Mouse (Mus musculus): ENCODE measurements at regions not wholly inside any gene's neighbourhood (a gene's known extent, or its start where the extent isn't known, plus 50 kb on each side); places are given as distances from the start of the nearest gene placed in this dataset.
A peak's percentile ranks its signal among the peaks of the same experiment; 100 is the strongest.

- intact Hi-C loops (cut with DNase I), result no loop called here
- peak in 1 of 2 experiments; percentile 5 for DNase-seq
Measured at GRCm38 (mm10) chr3:78908196-78908844, 378.0 kb downstream of the Rapgef2 start.

DNA sequence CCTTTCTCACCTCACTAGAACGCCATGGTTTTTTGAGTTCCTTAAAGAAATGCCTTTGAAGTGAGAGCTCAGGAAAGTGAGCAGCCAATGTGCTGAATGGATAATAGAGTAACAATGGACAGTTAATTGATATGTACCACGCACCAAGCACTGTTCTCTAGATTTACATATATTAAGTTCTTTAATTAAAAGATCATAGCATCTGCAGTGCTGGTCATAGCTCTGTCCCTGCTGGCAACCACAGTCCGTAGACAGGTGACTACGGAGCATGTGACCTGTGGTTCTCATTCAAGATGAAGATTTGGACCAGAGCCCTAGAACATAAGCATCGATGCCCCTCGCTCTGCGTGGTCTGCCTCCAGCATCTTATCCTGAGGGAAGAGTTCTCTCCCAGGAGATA lies 378.5 kb downstream of the Rapgef2 start:
- intact Hi-C loops (cut with DNase I), result no loop called here
- no peak for DNase-seq

- DNase-seq, result peak; percentile 21 to 29
- intact Hi-C loops (cut with DNase I), result no loop called here
Measured at GRCm38 (mm10) chr3:78901838-78902484, 384.4 kb downstream of the Rapgef2 start.

DNA sequence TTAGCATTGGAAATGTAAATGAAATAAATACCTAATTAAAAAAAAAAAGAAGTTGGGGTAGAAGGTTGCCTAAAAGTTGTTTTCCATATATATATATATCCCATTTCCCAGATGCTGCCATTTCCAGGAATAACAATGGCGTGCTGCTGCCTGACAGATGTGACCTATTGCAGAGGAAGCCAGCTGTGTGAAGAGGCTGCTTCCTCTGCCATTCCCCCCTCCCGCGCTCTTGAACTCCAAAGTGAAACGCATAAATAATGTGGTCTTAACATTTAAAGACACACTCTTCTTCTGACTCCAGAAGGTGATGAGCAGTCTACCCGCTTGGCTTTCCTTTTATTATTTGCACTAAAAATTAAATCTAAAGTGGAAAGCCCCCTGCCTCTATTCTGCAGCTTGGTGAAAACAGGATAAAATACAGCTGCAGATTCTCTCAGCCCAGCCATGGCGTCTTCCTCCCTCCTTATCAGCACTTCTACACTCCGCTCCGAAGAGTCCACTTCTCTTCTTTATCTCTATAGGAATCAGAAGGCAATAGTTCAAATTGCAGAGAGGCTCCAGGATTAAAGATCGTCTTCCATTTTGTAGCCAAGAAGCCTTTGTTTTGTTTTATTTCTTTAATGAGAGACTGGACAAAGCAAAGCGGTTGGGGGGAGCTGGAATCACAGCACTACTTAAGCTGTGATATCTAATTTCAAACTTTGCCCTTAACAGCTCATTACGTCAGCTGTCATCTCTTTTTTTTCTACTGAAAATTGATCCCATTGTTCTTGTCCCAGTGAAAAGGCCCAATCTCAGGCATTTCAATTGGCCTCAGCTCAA lies 385.1 kb downstream of the Rapgef2 start:
- intact Hi-C loops (cut with DNase I), result no loop called here
- DNase-seq, result peak in 1 of 2 experiments; percentile 2

DNA sequence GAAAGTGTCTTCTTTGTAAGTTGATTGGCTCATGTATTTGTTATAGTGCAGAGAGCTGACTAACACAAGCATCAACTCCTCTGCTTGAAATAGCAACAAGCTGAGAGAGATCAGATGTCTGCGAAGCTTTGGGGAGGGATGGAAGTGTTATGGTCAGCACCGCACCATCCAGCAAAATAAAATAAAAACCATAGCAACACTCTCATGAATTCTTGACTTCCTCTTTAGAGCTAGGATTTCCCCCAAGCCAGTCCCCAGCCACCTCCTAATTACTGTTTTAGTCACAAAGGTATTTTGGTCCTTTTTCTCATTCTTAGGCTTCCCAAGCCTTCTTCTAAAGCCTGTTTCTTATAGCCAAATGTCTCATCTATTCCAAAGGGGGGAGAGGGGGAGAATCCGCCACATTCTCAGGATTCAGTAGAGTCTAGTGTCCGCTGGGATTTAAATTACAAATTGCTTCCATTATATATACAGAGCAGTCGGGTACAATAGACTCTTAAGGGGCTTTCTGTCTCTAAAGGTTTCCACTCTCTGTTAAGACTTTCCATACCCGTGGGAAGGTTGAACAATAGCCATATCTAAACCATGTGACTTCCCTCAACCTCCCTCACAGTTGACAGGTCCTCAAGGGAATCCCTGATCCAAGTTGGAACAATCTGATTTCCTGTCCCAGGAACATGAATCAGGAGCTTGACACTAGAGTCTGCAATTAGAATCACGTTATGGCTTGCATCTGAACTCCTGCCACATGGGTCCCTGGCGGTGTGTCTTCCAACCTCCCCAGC lies 386.7 kb downstream of the Rapgef2 start:
- intact Hi-C loops (cut with DNase I), result no loop called here

DNA sequence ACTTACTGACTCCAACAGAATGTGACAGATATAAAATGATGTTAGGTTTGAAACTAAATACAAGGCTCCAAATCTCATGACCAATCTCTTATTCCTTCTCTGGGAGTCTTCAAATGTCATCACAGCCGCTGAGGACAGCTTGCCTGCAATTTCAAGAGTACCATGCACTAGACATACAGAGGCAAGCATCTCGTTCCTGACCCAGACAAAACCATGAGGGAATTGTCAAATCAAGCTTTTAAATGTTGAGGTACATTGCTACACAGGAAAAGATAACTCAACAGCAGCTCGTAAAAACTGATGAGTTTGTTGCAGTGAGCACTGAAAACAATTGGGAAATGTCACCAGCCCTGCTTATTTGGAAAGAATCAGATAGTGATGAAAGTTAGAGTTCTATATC lies 397.0 kb downstream of the Rapgef2 start:
- intact Hi-C loops (cut with DNase I), result no loop called here
- no peak for DNase-seq

More for the DNA sequence above, 386.7 kb downstream of the Rapgef2 start:
- peak in 1 of 2 experiments; percentile 4 for DNase-seq

- DNase-seq, result no peak
- intact Hi-C loops (cut with DNase I), result no loop called here
Measured at GRCm38 (mm10) chr3:78884715-78885114, 401.6 kb downstream of the Rapgef2 start.

GRCm38 (mm10) chr3:78884029-78884428 lies 402.3 kb downstream of the Rapgef2 start:
- no peak for DNase-seq
- intact Hi-C loops (cut with DNase I), result no loop called here

- DNase-seq, result no peak
- intact Hi-C loops (cut with DNase I), result no loop called here
Measured at GRCm38 (mm10) chr3:78880072-78880471, 406.2 kb downstream of the Rapgef2 start.

DNA sequence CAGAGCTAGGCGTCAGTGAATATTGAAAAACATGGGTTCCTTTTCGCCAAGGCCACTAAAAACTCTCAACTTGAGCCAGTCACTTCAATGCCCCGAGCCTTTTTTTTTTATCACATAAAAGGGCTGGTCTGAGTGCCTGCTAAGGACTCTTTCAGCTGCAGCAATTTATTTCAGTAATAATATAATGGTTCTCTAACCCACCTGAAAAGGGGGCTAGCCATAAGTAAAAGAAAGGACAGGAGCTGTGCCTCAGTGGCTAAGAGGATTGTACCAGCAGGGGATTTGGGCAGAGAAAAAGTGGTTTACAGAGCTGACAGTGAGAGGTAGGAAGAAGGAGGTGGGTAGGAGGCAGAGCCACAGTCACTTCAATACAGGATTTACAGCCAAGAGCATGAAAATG lies 409.0 kb downstream of the Rapgef2 start:
- intact Hi-C loops (cut with DNase I), result no loop called here
- no peak for DNase-seq

DNA sequence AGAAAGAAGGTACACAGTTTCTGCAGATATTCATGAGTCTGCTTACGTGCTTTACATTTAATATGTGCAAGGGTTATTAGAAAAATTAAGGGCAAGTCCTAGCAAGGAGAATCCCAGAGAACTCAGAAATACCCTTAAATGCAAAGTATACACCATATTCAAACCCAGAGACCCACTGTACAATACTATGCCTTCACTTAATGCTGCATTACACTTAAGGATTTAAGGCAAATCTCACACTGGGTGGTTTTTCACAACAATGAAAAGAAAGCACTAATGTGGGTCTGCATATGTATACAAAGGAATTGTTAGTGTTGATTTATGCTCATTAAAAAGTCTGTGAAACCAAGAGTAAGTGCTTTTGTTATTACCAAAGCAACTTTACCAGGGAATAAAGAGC lies 419.4 kb downstream of the Rapgef2 start:
- intact Hi-C loops (cut with DNase I), result no loop called here
- no peak for DNase-seq

DNA sequence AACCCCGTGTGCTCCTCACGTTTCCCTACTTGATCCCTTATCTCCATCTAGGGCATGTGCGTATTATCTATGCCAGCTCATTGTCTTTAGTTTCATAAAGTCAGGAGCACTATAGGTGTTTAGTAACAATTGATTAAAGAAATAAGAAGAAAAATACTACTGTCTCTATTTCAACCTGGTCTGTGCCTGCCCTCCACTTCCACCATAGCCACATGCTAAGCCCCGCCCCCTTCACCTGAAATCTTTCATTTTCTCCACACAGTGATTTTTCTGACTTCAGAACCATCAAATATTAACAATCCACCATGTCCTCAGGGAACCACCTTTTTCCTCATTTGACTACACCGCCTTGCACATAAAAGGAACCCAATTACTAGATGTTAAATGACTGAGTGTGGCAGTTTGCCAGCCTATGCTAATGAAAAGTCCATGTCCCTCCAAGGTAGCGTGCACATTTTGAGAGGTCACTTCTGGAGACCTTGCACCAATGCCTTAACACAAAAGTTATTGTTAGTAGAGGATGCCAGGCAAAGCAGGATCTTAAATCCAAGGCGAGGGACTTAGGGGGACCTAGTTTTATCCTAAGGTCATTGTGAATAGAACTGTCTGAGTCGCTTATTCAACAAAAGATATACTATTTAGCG lies 420.1 kb downstream of the Rapgef2 start:
- intact Hi-C loops (cut with DNase I), result no loop called here

DNA sequence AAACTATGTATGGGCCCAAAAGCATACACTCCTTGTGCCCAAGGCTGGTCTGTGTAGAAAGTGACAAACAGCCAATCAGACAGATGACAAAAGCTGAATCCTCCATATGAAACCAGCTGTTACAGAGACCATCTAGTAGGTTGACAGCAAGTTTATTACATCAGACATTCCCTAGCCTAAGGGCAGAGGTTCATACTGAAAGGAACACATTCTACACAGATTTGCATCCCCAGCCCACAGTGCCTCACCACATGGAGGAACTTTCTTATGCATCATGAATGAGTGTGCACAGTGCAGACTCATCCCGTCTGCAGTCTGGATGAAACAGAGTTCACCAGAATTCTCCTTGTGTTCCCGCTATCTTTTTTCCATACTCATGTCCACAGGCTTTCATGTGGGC lies 423.3 kb downstream of the Rapgef2 start:
- DNase-seq, result no peak
- intact Hi-C loops (cut with DNase I), result no loop called here

More for the DNA sequence above, 420.1 kb downstream of the Rapgef2 start:
- no peak for DNase-seq

DNA sequence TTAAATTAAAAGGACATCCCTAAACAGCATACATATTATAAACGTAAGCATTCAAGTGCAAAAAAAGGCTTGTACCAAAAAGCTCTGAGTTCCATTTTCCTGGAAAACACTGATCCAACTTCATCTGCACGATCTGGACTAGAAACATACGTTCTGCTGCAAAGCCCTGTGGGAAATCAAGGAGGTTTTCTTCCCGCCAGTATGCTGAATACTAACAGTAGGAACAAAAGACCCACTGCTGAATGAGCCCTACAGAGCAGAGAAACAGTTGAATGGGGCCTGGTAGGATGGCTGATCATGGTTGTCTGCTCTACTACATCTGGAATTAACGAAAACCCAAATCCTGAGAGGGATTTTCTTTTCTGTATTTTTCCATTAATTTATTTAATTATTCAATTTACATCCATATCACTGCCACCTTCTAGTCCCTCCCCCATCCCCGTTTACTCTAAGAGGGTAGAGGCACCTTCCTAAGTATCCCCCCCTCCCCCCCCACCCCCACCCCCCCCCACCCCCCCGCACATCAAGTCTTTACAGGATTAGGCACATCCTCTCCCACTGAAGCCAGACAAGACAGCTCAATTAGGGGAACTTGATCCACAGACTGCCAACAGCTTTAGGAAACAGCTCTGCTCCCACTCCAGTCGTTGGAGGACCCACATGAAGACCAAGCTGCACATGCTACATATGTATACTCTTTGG lies 439.5 kb downstream of the Rapgef2 start:
- intact Hi-C loops (cut with DNase I), result no loop called here
- no peak for DNase-seq

- no peak for DNase-seq
- intact Hi-C loops (cut with DNase I), result no loop called here
Measured at GRCm38 (mm10) chr3:78841173-78841572, 445.1 kb downstream of the Rapgef2 start.

DNA sequence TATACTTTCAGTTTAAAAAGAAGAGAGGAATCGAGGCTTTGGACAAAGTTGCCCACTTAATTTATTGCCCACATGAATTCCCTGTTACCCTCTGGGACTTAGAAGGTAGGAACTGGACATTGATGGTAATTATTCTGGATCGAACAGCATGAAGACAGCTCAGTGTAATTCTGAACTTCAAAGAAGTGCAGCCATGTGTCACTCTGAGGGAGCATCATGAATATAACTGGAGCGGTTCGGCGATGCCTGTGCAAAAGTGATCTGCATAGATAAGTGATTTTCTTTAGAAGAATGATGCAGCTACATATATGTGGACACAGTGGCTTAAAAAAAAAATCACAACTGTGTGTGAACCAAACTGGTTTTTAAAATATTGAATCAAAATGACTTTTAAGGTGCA lies 449.5 kb downstream of the Rapgef2 start:
- intact Hi-C loops (cut with DNase I), result no loop called here
- DNase-seq, result no peak

DNA sequence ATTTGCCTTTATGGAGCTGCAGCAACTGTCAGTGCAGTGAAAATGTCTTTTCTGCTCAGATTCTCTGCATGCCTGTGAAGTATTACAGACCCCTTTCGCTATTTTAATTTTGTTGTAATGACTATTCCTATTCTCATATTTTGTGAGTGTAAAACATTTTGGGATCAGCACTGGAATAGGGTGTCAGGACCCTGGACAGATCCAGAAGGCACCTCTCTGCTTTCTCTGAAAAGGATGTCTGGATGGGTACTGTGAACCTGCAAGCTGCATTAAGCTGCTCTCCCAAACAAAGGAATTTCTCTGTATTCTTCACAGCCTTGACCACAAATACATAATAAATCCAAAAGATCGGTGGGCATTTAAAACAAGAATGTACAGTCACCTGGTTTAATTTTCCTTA lies 460.8 kb downstream of the Rapgef2 start:
- peak in 1 of 2 experiments; percentile 4 for DNase-seq
- intact Hi-C loops (cut with DNase I), result no loop called here

DNA sequence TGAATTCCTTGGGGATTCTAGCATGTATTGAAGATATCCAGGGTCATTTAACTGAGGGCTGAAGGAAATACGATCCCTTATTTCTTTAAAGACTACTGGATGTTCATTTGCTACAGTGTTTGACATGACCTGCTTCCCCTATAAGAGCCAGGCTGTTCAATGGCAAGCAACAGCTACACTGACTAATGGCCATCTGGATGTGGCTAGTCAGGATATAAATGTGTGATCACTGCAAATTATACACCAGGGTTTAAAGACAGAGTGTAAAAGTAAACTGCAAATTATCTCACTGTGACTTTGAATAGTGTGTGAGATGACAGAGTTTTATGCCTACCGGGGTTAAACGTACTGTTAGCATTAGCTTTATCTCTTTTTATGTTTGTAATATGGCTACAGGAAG lies 473.9 kb downstream of the Rapgef2 start:
- no peak for DNase-seq
- intact Hi-C loops (cut with DNase I), result no loop called here

- intact Hi-C loops (cut with DNase I), result no loop called here
- DNase-seq, result no peak
Measured at GRCm38 (mm10) chr3:78810431-78811152, 475.7 kb downstream of the Rapgef2 start.

Measured in heart, postnatal 36 days (tissue).